Mouse (Mus musculus): ENCODE measurements around the gene Cd247.

Gene Cd247

GRCm38 (mm10) chr1:165814116-165814515, 25.6 kb downstream of the Cd247 start:
- in situ Hi-C loops (cut with MboI; ENCODE audit: unreplicated experiment in 2 of 2), result loop anchor here in 1 of 2 experiments (25.0 kb wide), 1 partner anchor 1823 kb away; no protein-coding TSS in a partner anchor

GRCm38 (mm10) chr1:165814521-165815278, 26.2 kb downstream of the Cd247 start:
- in situ Hi-C loops (cut with MboI; ENCODE audit: unreplicated experiment in 2 of 2), result loop anchor here in 1 of 2 experiments (25.0 kb wide), 1 partner anchor 1823 kb away; no protein-coding TSS in a partner anchor

GRCm38 (mm10) chr1:165816391-165816790, 27.9 kb downstream of the Cd247 start:
- in situ Hi-C loops (cut with MboI; ENCODE audit: unreplicated experiment in 2 of 2), result loop anchor here in 1 of 2 experiments (25.0 kb wide), 1 partner anchor 1821 kb away; no protein-coding TSS in a partner anchor

- in situ Hi-C loops (cut with MboI; ENCODE audit: unreplicated experiment in 2 of 2), result loop anchor here in 1 of 2 experiments (25.0 kb wide), 1 partner anchor 1820 kb away; no protein-coding TSS in a partner anchor
These were observed 28.8 kb downstream of the Cd247 start for GRCm38 (mm10) chr1:165817264-165817663.

- in situ Hi-C loops (cut with MboI; ENCODE audit: unreplicated experiment in 2 of 2), result loop anchor here in 1 of 2 experiments (25.0 kb wide), 1 partner anchor 1819 kb away; no protein-coding TSS in a partner anchor
These were observed 29.8 kb downstream of the Cd247 start for GRCm38 (mm10) chr1:165818145-165818860.

- in situ Hi-C loops (cut with MboI; ENCODE audit: unreplicated experiment in 2 of 2), result loop anchor here in 1 of 2 experiments (25.0 kb wide), 1 partner anchor 1818 kb away; no protein-coding TSS in a partner anchor
These were observed 30.7 kb downstream of the Cd247 start for GRCm38 (mm10) chr1:165819147-165819546.

- in situ Hi-C loops (cut with MboI; ENCODE audit: unreplicated experiment in 2 of 2), result loop anchor here in 1 of 2 experiments (25.0 kb wide), 1 partner anchor 1815 kb away; no protein-coding TSS in a partner anchor
These were observed 33.5 kb downstream of the Cd247 start for GRCm38 (mm10) chr1:165822031-165822430.

- in situ Hi-C loops (cut with MboI; ENCODE audit: unreplicated experiment in 2 of 2), result no loop called here
These were observed 39.7 kb downstream of the Cd247 start for GRCm38 (mm10) chr1:165828173-165828572.

- in situ Hi-C loops (cut with MboI; ENCODE audit: unreplicated experiment in 2 of 2), result no loop called here
These were observed 40.1 kb downstream of the Cd247 start for GRCm38 (mm10) chr1:165828615-165829014.

- in situ Hi-C loops (cut with MboI; ENCODE audit: unreplicated experiment in 2 of 2), result no loop called here
These were observed 41.4 kb downstream of the Cd247 start for GRCm38 (mm10) chr1:165829890-165830289.

- in situ Hi-C loops (cut with MboI; ENCODE audit: unreplicated experiment in 2 of 2), result no loop called here
These were observed 44.8 kb downstream of the Cd247 start for GRCm38 (mm10) chr1:165833244-165833643.

GRCm38 (mm10) chr1:165833910-165834632, 45.6 kb downstream of the Cd247 start:
- in situ Hi-C loops (cut with MboI; ENCODE audit: unreplicated experiment in 2 of 2), result no loop called here

- in situ Hi-C loops (cut with MboI; ENCODE audit: unreplicated experiment in 2 of 2), result no loop called here
These were observed 46.1 kb downstream of the Cd247 start for GRCm38 (mm10) chr1:165834633-165834975.

GRCm38 (mm10) chr1:165836461-165836860, 48.0 kb downstream of the Cd247 start:
- in situ Hi-C loops (cut with MboI; ENCODE audit: unreplicated experiment in 2 of 2), result no loop called here

- in situ Hi-C loops (cut with MboI; ENCODE audit: unreplicated experiment in 2 of 2), result no loop called here
These were observed 49.1 kb downstream of the Cd247 start for GRCm38 (mm10) chr1:165837546-165837945.

- in situ Hi-C loops (cut with MboI; ENCODE audit: unreplicated experiment in 2 of 2), result no loop called here
These were observed 50.7 kb downstream of the Cd247 start for GRCm38 (mm10) chr1:165839201-165839600.

GRCm38 (mm10) chr1:165840548-165841230, 52.2 kb downstream of the Cd247 start:
- in situ Hi-C loops (cut with MboI; ENCODE audit: unreplicated experiment in 2 of 2), result no loop called here

- in situ Hi-C loops (cut with MboI; ENCODE audit: unreplicated experiment in 2 of 2), result no loop called here
These were observed 53.7 kb downstream of the Cd247 start for GRCm38 (mm10) chr1:165842170-165842569.

GRCm38 (mm10) chr1:165843586-165843985, 55.1 kb downstream of the Cd247 start:
- in situ Hi-C loops (cut with MboI; ENCODE audit: unreplicated experiment in 2 of 2), result no loop called here

GRCm38 (mm10) chr1:165844466-165844951, 56.0 kb downstream of the Cd247 start:
- in situ Hi-C loops (cut with MboI; ENCODE audit: unreplicated experiment in 2 of 2), result no loop called here
